ENCODE assay signal across 32 mouse cellular contexts in genomic region chr6:92016738-92017137, GRCm38 (mm10). TPM values are rescaled to one million over a fixed set of nuclear protein-coding genes. Genes with fewer than 3 reads are reported as not detected.
DNase-seq lines count a peak whose midpoint lies in the region; ATAC-seq and TF ChIP-seq lines count a peak whose summit lies in the region.
"Had no signal": no experiment of that assay in that cellular context is flagged by ENCODE, and none has a peak within 500 bp of the region (broad histone marks: within the 10 kb centered on the region; RNA-seq: fewer than 3 reads in every experiment).

No protein-coding gene starts in this region.

- H3K4me1 ChIP-seq in forebrain, embryonic 14.5 days (ENCODE audit: control insufficient read depth, insufficient read depth, low read length), result peaks cover 10% of the 10 kb centered on the region
- H3K4me1 ChIP-seq in forebrain, embryonic 11.5 days (replicated peaks; ENCODE audit: control insufficient read depth, insufficient read depth, low read length), result no peaks in the 10 kb centered on the region
- peaks cover 3% of the 10 kb centered on the region; the same call in 1 of the 2 replicates for H3K4me1 ChIP-seq in hindbrain, postnatal 0 days (ENCODE audit: insufficient read depth, low read length)
- H3K4me1 ChIP-seq in hindbrain, embryonic 16.5 days (ENCODE audit: control insufficient read depth, insufficient read depth, low read depth, low read length), result peaks cover 3% of the 10 kb centered on the region; the same call in 1 of the 2 replicates
- peaks cover 8% of the 10 kb centered on the region for H3K4me1 ChIP-seq in forebrain, embryonic 16.5 days (replicated peaks; ENCODE audit: control insufficient read depth, insufficient read depth, low read length)
- H3K4me1 ChIP-seq: neural tube, embryonic 15.5 days had no signal

- TF ChIP-seq CTCF in hindbrain, postnatal 0 days (IDR thresholded peaks at IDR 0.05; ENCODE audit: low read depth), result no peak
- no peak for TF ChIP-seq CTCF in Patski (IDR thresholded peaks at IDR 0.05)

- DNase-seq in forebrain, embryonic 14.5 days (ENCODE audit: low spot score), result peak; percentile 11
- DNase-seq in forebrain, embryonic 11.5 days (ENCODE audit: low spot score), result no peak
- peak; percentile 35 for DNase-seq in hindbrain, postnatal 0 days (ENCODE audit: low spot score)
- DNase-seq in Patski (ENCODE audit: low read depth, low spot score), result peak; percentile 22
- DNase-seq in right cerebral cortex, postnatal 10 days (ENCODE audit: low spot score in 2 of 2), result no peak
- DNase-seq: adrenal gland, postnatal 14 days; cerebellum, adult 11-12 months; embryo, embryonic 11 days; gastrocnemius, postnatal 10 days; kidney, adult 8-10 months; layer of hippocampus, postnatal 36 days; liver; lung, adult 2 months; lung, postnatal 10 days; spleen, adult 18-20 months; thymus, adult 18-20 months; thymus, postnatal 25 days had no signal

- H3K4me2 ChIP-seq in forebrain, embryonic 14.5 days (ENCODE audit: low read length), result no peak overlapping the region
- H3K4me2 ChIP-seq in forebrain, embryonic 11.5 days (ENCODE audit: low read depth, low read length, severe bottlenecking), result no peak overlapping the region
- no peak overlapping the region for H3K4me2 ChIP-seq in hindbrain, postnatal 0 days (ENCODE audit: low read depth, low read length)
- no peak overlapping the region for H3K4me2 ChIP-seq in hindbrain, embryonic 16.5 days (ENCODE audit: low read length)
- no peak overlapping the region for H3K4me2 ChIP-seq in forebrain, embryonic 16.5 days (ENCODE audit: low read length)
- H3K4me2 ChIP-seq: embryonic facial prominence, embryonic 12.5 days; heart, embryonic 15.5 days; midbrain, embryonic 13.5 days; neural tube, embryonic 15.5 days had no signal

- H3K4me3 ChIP-seq in forebrain, embryonic 14.5 days (ENCODE audit: low read depth, low read length), result no peak overlapping the region
- H3K4me3 ChIP-seq in forebrain, embryonic 11.5 days (ENCODE audit: low read depth, low read length), result no peak overlapping the region
- H3K4me3 ChIP-seq in hindbrain, postnatal 0 days (ENCODE audit: low read length), result no peak overlapping the region
- H3K4me3 ChIP-seq in hindbrain, embryonic 16.5 days (ENCODE audit: low read length), result no peak overlapping the region
- H3K4me3 ChIP-seq in forebrain, embryonic 16.5 days (replicated peaks; ENCODE audit: low read length), result no peak overlapping the region
- H3K4me3 ChIP-seq: embryonic facial prominence, embryonic 12.5 days; heart, embryonic 10.5 days; heart, embryonic 15.5 days; midbrain, embryonic 13.5 days; neural tube, embryonic 15.5 days had no signal

- CTCF ChIA-PET in Patski (lab: Charles Lee), result no interaction called here

- H3K36me3 ChIP-seq in forebrain, embryonic 14.5 days (ENCODE audit: control insufficient read depth, insufficient read depth, low read length), result no peaks in the 10 kb centered on the region
- no peaks in the 10 kb centered on the region for H3K36me3 ChIP-seq in forebrain, embryonic 11.5 days (ENCODE audit: control insufficient read depth, insufficient read depth, low read length)
- H3K36me3 ChIP-seq in hindbrain, postnatal 0 days (ENCODE audit: insufficient read depth, low read length), result no peaks in the 10 kb centered on the region
- H3K36me3 ChIP-seq in hindbrain, embryonic 16.5 days (ENCODE audit: control insufficient read depth, insufficient read depth, low read length), result no peaks in the 10 kb centered on the region
- H3K36me3 ChIP-seq in forebrain, embryonic 16.5 days (ENCODE audit: control insufficient read depth, insufficient read depth), result no peaks in the 10 kb centered on the region
- H3K36me3 ChIP-seq: embryonic facial prominence, embryonic 12.5 days; heart, embryonic 10.5 days; heart, embryonic 15.5 days; midbrain, embryonic 13.5 days; neural tube, embryonic 15.5 days had no signal

- H3K9ac ChIP-seq in forebrain, embryonic 14.5 days (ENCODE audit: low read length), result peak overlapping the region; percentile 17; the same call in 1 of the 2 replicates
- H3K9ac ChIP-seq in forebrain, embryonic 11.5 days (ENCODE audit: low read length), result no peak overlapping the region
- H3K9ac ChIP-seq in hindbrain, postnatal 0 days (replicated peaks; ENCODE audit: low read length), result no peak overlapping the region
- H3K9ac ChIP-seq in hindbrain, embryonic 16.5 days (ENCODE audit: low read depth, low read length), result no peak overlapping the region
- no peak overlapping the region for H3K9ac ChIP-seq in forebrain, embryonic 16.5 days (replicated peaks; ENCODE audit: low read depth, low read length)
- H3K9ac ChIP-seq: embryonic facial prominence, embryonic 12.5 days; heart, embryonic 15.5 days; liver, embryonic 14.5 days; midbrain, embryonic 13.5 days; neural tube, embryonic 15.5 days had no signal

- WGBS in forebrain, embryonic 14.5 days, result 72% methylated on average over 6 of the region's 6 CpGs
- 85% methylated on average over 6 of the region's 6 CpGs for WGBS in forebrain, embryonic 11.5 days
- WGBS in hindbrain, postnatal 0 days, result 55% methylated on average over 6 of the region's 6 CpGs
- 67% methylated on average over 6 of the region's 6 CpGs for WGBS in hindbrain, embryonic 16.5 days
- WGBS in forebrain, embryonic 16.5 days, result 59% methylated on average over 6 of the region's 6 CpGs

- H3K27me3 ChIP-seq in forebrain, embryonic 14.5 days (replicated peaks; ENCODE audit: control insufficient read depth, insufficient read depth, low read length), result no peaks in the 10 kb centered on the region
- no peaks in the 10 kb centered on the region for H3K27me3 ChIP-seq in forebrain, embryonic 11.5 days (ENCODE audit: control insufficient read depth, insufficient read depth, low read length)
- H3K27me3 ChIP-seq in hindbrain, postnatal 0 days (ENCODE audit: insufficient read depth, low read length), result no peaks in the 10 kb centered on the region
- H3K27me3 ChIP-seq in hindbrain, embryonic 16.5 days (replicated peaks; ENCODE audit: control insufficient read depth, insufficient read depth, low read length), result no peaks in the 10 kb centered on the region
- no peaks in the 10 kb centered on the region for H3K27me3 ChIP-seq in Patski
- H3K27me3 ChIP-seq in forebrain, embryonic 16.5 days (replicated peaks; ENCODE audit: control insufficient read depth, insufficient read depth, low read length), result no peaks in the 10 kb centered on the region
- H3K27me3 ChIP-seq: embryonic facial prominence, embryonic 12.5 days; heart, embryonic 15.5 days; midbrain, embryonic 13.5 days; neural tube, embryonic 15.5 days had no signal

- no peak overlapping the region for H3K27ac ChIP-seq in forebrain, embryonic 14.5 days (ENCODE audit: low read depth, low read length)
- no peak overlapping the region for H3K27ac ChIP-seq in forebrain, embryonic 11.5 days (ENCODE audit: low read depth, low read length)
- no peak overlapping the region for H3K27ac ChIP-seq in hindbrain, postnatal 0 days
- no peak overlapping the region for H3K27ac ChIP-seq in hindbrain, embryonic 16.5 days (ENCODE audit: low read depth, low read length)
- H3K27ac ChIP-seq in forebrain, embryonic 16.5 days (ENCODE audit: low read length), result no peak overlapping the region
- H3K27ac ChIP-seq: embryonic facial prominence, embryonic 12.5 days; heart, embryonic 10.5 days; heart, embryonic 15.5 days; kidney, postnatal 0 days; liver, embryonic 14.5 days; macrophage; midbrain, embryonic 13.5 days; neural tube, embryonic 15.5 days had no signal

- POLR2A ChIA-PET in Patski (lab: Charles Lee), result no interaction called here

- in situ Hi-C loops in Patski (cut with MboI; ENCODE audit: low pct_unique_long_range_greater_than_20kb), result no loop called here

- no peaks in the 10 kb centered on the region for H3K9me3 ChIP-seq in forebrain, embryonic 14.5 days (replicated peaks; ENCODE audit: control insufficient read depth, low read length)
- H3K9me3 ChIP-seq in forebrain, embryonic 11.5 days (ENCODE audit: control insufficient read depth, low read length), result no peaks in the 10 kb centered on the region
- H3K9me3 ChIP-seq in hindbrain, postnatal 0 days (ENCODE audit: low read length), result no peaks in the 10 kb centered on the region
- H3K9me3 ChIP-seq in hindbrain, embryonic 16.5 days (ENCODE audit: control insufficient read depth, low read length), result no peaks in the 10 kb centered on the region
- H3K9me3 ChIP-seq in forebrain, embryonic 16.5 days (ENCODE audit: control insufficient read depth, low read length), result no peaks in the 10 kb centered on the region
- H3K9me3 ChIP-seq: embryonic facial prominence, embryonic 12.5 days; heart, embryonic 10.5 days; heart, embryonic 15.5 days; midbrain, embryonic 13.5 days; neural tube, embryonic 15.5 days had no signal

- 0 out of 2 replicates have a peak, but pooled peaks have one; percentile 32 for ATAC-seq in forebrain, embryonic 14.5 days
- no peak for ATAC-seq in forebrain, embryonic 11.5 days (replicated peaks; ENCODE audit: low FRiP score)
- ATAC-seq in hindbrain, postnatal 0 days, result peak; percentile 67
- ATAC-seq in hindbrain, embryonic 16.5 days, result no peak
- ATAC-seq in Patski, result no peak
- peak; percentile 36; the same call in 1 of the 2 replicates for ATAC-seq in forebrain, embryonic 16.5 days
- ATAC-seq: intestine, embryonic 16.5 days; midbrain, embryonic 13.5 days had no signal

RNA-seq across cellular contexts. Expression of gene Fgd5, which starts 38.1 kb away (rescaled TPM):
- 5.6 and 6.3 TPM in 2 replicates for polyA plus RNA-seq in forebrain, embryonic 14.5 days (2014; fragmentation: Nextera tagmentation; extraction: Ambion mirVana)
- 6.3 and 6.6 TPM in 2 replicates for polyA plus RNA-seq in forebrain, embryonic 11.5 days (2014; fragmentation: Nextera tagmentation; extraction: Ambion mirVana)
- total RNA-seq in hindbrain, postnatal 0 days (2014; rRNA removed), result 17.6 and 17.7 TPM in 2 replicates
- polyA plus RNA-seq in hindbrain, postnatal 0 days (2015; fragmentation: Nextera tagmentation; extraction: Ambion mirVana), result 9.1 and 9.4 TPM in 2 replicates
- 14.7 and 17.1 TPM in 2 replicates for polyA plus RNA-seq in hindbrain, embryonic 16.5 days (2015; fragmentation: Nextera tagmentation; extraction: Ambion mirVana)
- 0.06 TPM for polyA plus RNA-seq in Patski (2021)
- polyA plus RNA-seq in forebrain, embryonic 16.5 days (2015; fragmentation: Nextera tagmentation; extraction: Ambion mirVana), result 6.8 and 9.3 TPM in 2 replicates
- total RNA-seq: CH12.LX; granulocyte monocyte progenitor cell, adult 5-6 weeks; megakaryocyte-erythroid progenitor cell, adult 5-6 weeks had no signal
- polyA plus RNA-seq: C2C12, macrophage had no signal

Comparison
In these comparisons a context has a peak if more than half of its experiments do, and no peak if none do; other contexts are left out.
1. ATAC-seq: peak in forebrain, embryonic 14.5 days (single experiment), hindbrain, postnatal 0 days (single experiment) and forebrain, embryonic 16.5 days (single experiment); none in forebrain, embryonic 11.5 days (single experiment), hindbrain, embryonic 16.5 days (single experiment) and Patski (single experiment).
2. DNase-seq: peak in forebrain, embryonic 14.5 days (single experiment), hindbrain, postnatal 0 days (single experiment) and Patski (single experiment); none in forebrain, embryonic 11.5 days (single experiment) and right cerebral cortex, postnatal 10 days (0 of 2).